Mouse (Mus musculus): ENCODE data around the gene Kcnj10.
A peak's percentile ranks its signal among the peaks of the same experiment; 100 is the strongest.

The Kcnj10 gene

GRCm38 (mm10) chr1:172329616-172330015 is 11.4 kb upstream of the Kcnj10 start:
- DNase-seq (ENCODE audit: low spot score in 2 of 2) = no peak

GRCm38 (mm10) chr1:172331422-172331947 is 9.5 kb upstream of the Kcnj10 start:
- DNase-seq (ENCODE audit: low spot score in 2 of 2) = no peak

- no peak for DNase-seq (ENCODE audit: low spot score in 2 of 2)
Observed at GRCm38 (mm10) chr1:172332925-172333324, 8.1 kb upstream of the Kcnj10 start.

GRCm38 (mm10) chr1:172333512-172333911 is 7.5 kb upstream of the Kcnj10 start:
- no peak for DNase-seq (ENCODE audit: low spot score in 2 of 2)

GRCm38 (mm10) chr1:172335804-172336203 is 5.2 kb upstream of the Kcnj10 start:
- DNase-seq (ENCODE audit: low spot score in 2 of 2) = no peak

- no peak for DNase-seq (ENCODE audit: low spot score in 2 of 2)
Observed at GRCm38 (mm10) chr1:172337411-172338185, 3.4 kb upstream of the Kcnj10 start.

- DNase-seq (ENCODE audit: low spot score in 2 of 2) = no peak
Observed at GRCm38 (mm10) chr1:172341386-172341785, 376 bp downstream of the Kcnj10 start.

- no peak for DNase-seq (ENCODE audit: low spot score in 2 of 2)
Observed at GRCm38 (mm10) chr1:172342729-172343128, 1.7 kb downstream of the Kcnj10 start.

GRCm38 (mm10) chr1:172343914-172344313 is 2.9 kb downstream of the Kcnj10 start:
- DNase-seq (ENCODE audit: low spot score in 2 of 2) = no peak

GRCm38 (mm10) chr1:172344820-172345219 is 3.8 kb downstream of the Kcnj10 start:
- no peak for DNase-seq (ENCODE audit: low spot score in 2 of 2)

- no peak for DNase-seq (ENCODE audit: low spot score in 2 of 2)
Observed at GRCm38 (mm10) chr1:172346707-172347106, 5.7 kb downstream of the Kcnj10 start.

GRCm38 (mm10) chr1:172347382-172347781 is 6.4 kb downstream of the Kcnj10 start:
- no peak for DNase-seq (ENCODE audit: low spot score in 2 of 2)

- DNase-seq (ENCODE audit: low spot score in 2 of 2) = no peak
Observed at GRCm38 (mm10) chr1:172349504-172349903, 8.5 kb downstream of the Kcnj10 start.

GRCm38 (mm10) chr1:172349916-172350812 is 9.2 kb downstream of the Kcnj10 start:
- peak in 1 of 2 experiments; percentile 47 for DNase-seq (ENCODE audit: low spot score in 2 of 2)

- DNase-seq (ENCODE audit: low spot score in 2 of 2) = no peak
Observed at GRCm38 (mm10) chr1:172352001-172352400, 11.0 kb downstream of the Kcnj10 start.

GRCm38 (mm10) chr1:172352453-172352852 is 11.4 kb downstream of the Kcnj10 start:
- DNase-seq (ENCODE audit: low spot score in 2 of 2) = no peak

GRCm38 (mm10) chr1:172355336-172355735 is 14.3 kb downstream of the Kcnj10 start:
- no peak for DNase-seq (ENCODE audit: low spot score in 2 of 2)

GRCm38 (mm10) chr1:172357550-172357949 is 16.5 kb downstream of the Kcnj10 start:
- peak; percentile 54 to 77 for DNase-seq (ENCODE audit: low spot score in 2 of 2)

GRCm38 (mm10) chr1:172358341-172358740 is 17.3 kb downstream of the Kcnj10 start:
- no peak for DNase-seq (ENCODE audit: low spot score in 2 of 2)

- peak in 1 of 2 experiments; percentile 65 for DNase-seq (ENCODE audit: low spot score in 2 of 2)
Observed at GRCm38 (mm10) chr1:172364684-172365083, 23.7 kb downstream of the Kcnj10 start.

GRCm38 (mm10) chr1:172368768-172369418 is 27.9 kb downstream of the Kcnj10 start:
- peak; percentile 44 to 67 for DNase-seq (ENCODE audit: low spot score in 2 of 2)

- peak; percentile 89 to 97 for DNase-seq (ENCODE audit: low spot score in 2 of 2)
Observed at GRCm38 (mm10) chr1:172376198-172376667, 35.2 kb downstream of the Kcnj10 start, which contains the start of gene Pigm. TSS of gene Pigm (plus strand) at chr1:172376546.

All from cerebellum, postnatal 4 days (tissue).